Mouse (Mus musculus): ENCODE data around the gene Prdm9. TPM values are rescaled to one million over a fixed set of nuclear protein-coding genes. Genes with fewer than 3 reads are reported as not detected.

Prdm9 gene
- 1.3 and 1.8 TPM in 2 replicates for polyA plus RNA-seq (2015; fragmentation: Nextera tagmentation; extraction: Ambion mirVana)

GRCm38 (mm10) chr17:15564014-15564927, at the start of gene Prdm9:
TSS of gene Prdm9 (minus strand) at chr17:15564354.

GRCm38 (mm10) chr17:15526986-15527810, 37.0 kb downstream of the Prdm9 start, which contains the start of gene Pdcd2:
TSS of gene Pdcd2 (minus strand) at chr17:15527301.

GRCm38 (mm10) chr17:15499656-15500394, 64.3 kb downstream of the Prdm9 start, which contains the start of the genes Psmb1 and Tbp:
TSS of gene Psmb1 (minus strand) at chr17:15499751.
TSS of gene Tbp (plus strand) at chr17:15499888.

Other genes starting within 250 kb of the Prdm9 start
- 6.8 and 7.9 TPM in 2 replicates for gene Dll1, start 187.5 kb downstream of the Prdm9 start, polyA plus RNA-seq (2015; fragmentation: Nextera tagmentation; extraction: Ambion mirVana)
- 11.4 and 11.6 TPM in 2 replicates for gene Fam120b, start 168.2 kb downstream of the Prdm9 start, polyA plus RNA-seq (2015; fragmentation: Nextera tagmentation; extraction: Ambion mirVana)
- gene Psmb1, start 64.6 kb downstream of the Prdm9 start, polyA plus RNA-seq (2015; fragmentation: Nextera tagmentation; extraction: Ambion mirVana), result 179 and 188 TPM in 2 replicates
- 18.1 and 19.2 TPM in 2 replicates for gene Tbp, start 64.5 kb downstream of the Prdm9 start, polyA plus RNA-seq (2015; fragmentation: Nextera tagmentation; extraction: Ambion mirVana)
- 23.8 and 27.9 TPM in 2 replicates for gene Pdcd2, start 37.1 kb downstream of the Prdm9 start, polyA plus RNA-seq (2015; fragmentation: Nextera tagmentation; extraction: Ambion mirVana)
- 9.3 and 11.2 TPM in 2 replicates for gene Chd1, start 140.6 kb upstream of the Prdm9 start, polyA plus RNA-seq (2015; fragmentation: Nextera tagmentation; extraction: Ambion mirVana)

Data from skeletal muscle tissue, postnatal 0 days (tissue).